Mouse (Mus musculus) stomach, postnatal 0 days (tissue): ENCODE results near the gene Wdr27. TPM values are rescaled to one million over a fixed set of nuclear protein-coding genes. Genes with fewer than 3 reads are reported as not detected.

ENCODE experiments used
- ATAC-seq: fragments of 200-750 bp; cut with Nextera tagmentation; 2 replicates; pipeline ENCODE4 v1.8.0; 2017; ENCODE audit not compliant: low FRiP score, low TSS enrichment
- DNase-seq: peaks from one replicate; pipeline ENCODE4 v3.0.0-alpha.2; 2016; ENCODE audit warnings: low spot score
- H3K27ac ChIP-seq: fragments of 300-500 bp; sonication (generic); replicated peaks from 2 replicates; pipeline ENCODE4 v1.5.1; 2014; ENCODE audit warnings: mild to moderate bottlenecking, control low read depth
- H3K27me3 ChIP-seq: fragments of 300-500 bp; sonication (generic); 2 replicates; pipeline ENCODE4 v1.6.1; 2014; ENCODE audit warnings: low read length; ENCODE audit not compliant: control insufficient read depth, insufficient read depth
- H3K36me3 ChIP-seq: fragments of 300-500 bp; sonication (generic); 2 replicates; pipeline ENCODE4 v1.6.1; 2014; ENCODE audit warnings: low read length, mixed read lengths; ENCODE audit not compliant: control insufficient read depth, insufficient read depth
- H3K4me1 ChIP-seq: fragments of 300-500 bp; sonication (generic); replicated peaks from 2 replicates; pipeline ENCODE4 v1.6.1; 2014; ENCODE audit warnings: antibody characterized with exemption; ENCODE audit not compliant: control insufficient read depth, insufficient read depth
- H3K4me2 ChIP-seq: fragments of 300-500 bp; sonication (generic); replicated peaks from 2 replicates; pipeline ENCODE4 v1.6.1; 2014; ENCODE audit warnings: low read depth, mild to moderate bottlenecking, control low read depth, moderate library complexity
- H3K4me3 ChIP-seq: fragments of 300-500 bp; sonication (generic); 2 replicates; pipeline ENCODE4 v1.5.1; 2014; ENCODE audit warnings: low read depth, low read length, control low read depth
- H3K9ac ChIP-seq: fragments of 300-500 bp; sonication (generic); 2 replicates; pipeline ENCODE4 v1.6.1; 2014; ENCODE audit warnings: mild to moderate bottlenecking, low read length, control low read depth, mixed read lengths
- H3K9me3 ChIP-seq: fragments of 300-500 bp; sonication (generic); 2 replicates; pipeline ENCODE4 v1.6.1; 2016; ENCODE audit warnings: low read length; ENCODE audit not compliant: control insufficient read depth
- CTCF ChIP-seq: IDR thresholded peaks from 2 replicates; pipeline ENCODE4 v1.5.1; 2016; ENCODE audit warnings: antibody characterized with exemption, low read depth, mild to moderate bottlenecking, moderate library complexity
- EP300 ChIP-seq: optimal IDR thresholded peaks from 2 replicates; pipeline ENCODE3; 2016; ENCODE audit warnings: antibody characterized with exemption
- WGBS: fragments of 180-500 bp; shearing (Covaris S2); extraction: QIAGEN DNeasy Blood & Tissue Kit; methylation state at CpG from one replicate; pipeline ENCODE4 v1.1.7; 2014; 5-methylcytosine and 5-hydroxymethylcytosine counted together
- polyA plus RNA-seq: library from polyadenylated mRNA; unstranded; fragments of >200 nt; fragmentation: Nextera tagmentation; extraction: Ambion mirVana; gene quantifications from 2 replicates; pipeline ENCODE4 v1.2.1, GENCODE M21; 2015

The Wdr27 gene
- polyA plus RNA-seq, 1 experiment from 2014 or later = 9.0 TPM

DNA sequence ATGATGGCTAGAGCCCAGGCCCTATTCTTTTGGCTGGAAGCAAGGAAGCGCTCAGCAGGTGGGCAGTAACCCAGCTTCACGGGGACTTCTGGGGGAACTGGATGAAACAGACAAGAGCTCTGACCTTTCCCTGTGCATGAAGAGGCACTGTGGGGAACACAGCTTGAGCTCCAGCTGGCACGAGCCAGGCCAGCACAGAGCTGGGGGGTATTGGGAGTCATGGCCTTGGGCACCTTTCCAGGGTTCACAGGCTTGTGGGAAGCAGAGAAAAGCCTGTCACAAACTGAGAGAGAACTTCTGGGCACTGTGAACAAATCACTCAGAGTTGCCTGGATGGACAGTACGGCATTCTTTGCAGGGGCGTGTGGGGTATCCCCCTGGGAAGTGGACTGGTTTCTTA is 118.0 kb downstream of the Wdr27 start:
- no peak overlapping the region for H3K4me3 ChIP-seq
- no peak overlapping the region for H3K27ac ChIP-seq
- H3K9me3 ChIP-seq = no peaks in the 10 kb centered on the region
- no peaks in the 10 kb centered on the region for H3K27me3 ChIP-seq
- no peaks in the 10 kb centered on the region for H3K36me3 ChIP-seq
- H3K9ac ChIP-seq = no peak overlapping the region
- WGBS = 62% methylated on average over 5 of the region's 5 CpGs
- no peak for TF ChIP-seq EP300
- no peak for TF ChIP-seq CTCF
- ATAC-seq (no peak), DNase-seq (no peak)
- H3K4me1 ChIP-seq = no peaks in the 10 kb centered on the region
- no peak overlapping the region for H3K4me2 ChIP-seq

GRCm38 (mm10) chr17:14817975-14818374 is 125.0 kb downstream of the Wdr27 start:
- H3K9me3 ChIP-seq = no peaks in the 10 kb centered on the region
- H3K4me2 ChIP-seq = no peak overlapping the region
- H3K27me3 ChIP-seq = no peaks in the 10 kb centered on the region
- no peak overlapping the region for H3K27ac ChIP-seq
- H3K4me1 ChIP-seq = no peaks in the 10 kb centered on the region
- DNase-seq (no peak), ATAC-seq (no peak)
- H3K4me3 ChIP-seq = no peak overlapping the region
- TF ChIP-seq CTCF = no peak
- TF ChIP-seq EP300 = no peak
- WGBS = 85% methylated on average over 2 of the region's 2 CpGs
- H3K9ac ChIP-seq = no peak overlapping the region
- no peaks in the 10 kb centered on the region for H3K36me3 ChIP-seq

DNA sequence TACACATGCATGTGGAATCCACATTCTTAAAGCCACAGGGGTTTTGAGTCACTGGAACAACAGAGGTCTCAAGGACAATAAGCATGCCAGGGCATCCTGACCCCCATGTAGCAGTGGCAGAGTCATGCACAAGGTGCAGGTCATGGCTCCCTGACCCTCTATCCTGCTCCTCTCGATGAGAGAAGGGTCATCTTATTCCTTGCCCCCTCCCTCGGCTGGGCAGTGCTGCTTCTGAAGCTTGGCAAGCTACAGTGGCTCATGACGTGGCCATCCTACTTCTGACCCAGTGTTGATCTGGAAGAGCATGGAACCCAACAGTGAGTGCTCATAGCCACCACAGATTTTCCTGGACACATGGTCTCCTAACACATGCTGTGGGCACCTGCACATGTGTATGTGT is 126.9 kb downstream of the Wdr27 start:
- H3K36me3 ChIP-seq = no peaks in the 10 kb centered on the region
- no peak overlapping the region for H3K4me3 ChIP-seq
- no peak overlapping the region for H3K4me2 ChIP-seq
- no peak for DNase-seq
- no peak for TF ChIP-seq EP300
- no peak for TF ChIP-seq CTCF
- H3K9ac ChIP-seq = no peak overlapping the region
- no peaks in the 10 kb centered on the region for H3K9me3 ChIP-seq
- no peak for ATAC-seq
- 76% methylated on average over 3 of the region's 3 CpGs for WGBS
- H3K27me3 ChIP-seq = no peaks in the 10 kb centered on the region
- no peak overlapping the region for H3K27ac ChIP-seq
- no peaks in the 10 kb centered on the region for H3K4me1 ChIP-seq

DNA sequence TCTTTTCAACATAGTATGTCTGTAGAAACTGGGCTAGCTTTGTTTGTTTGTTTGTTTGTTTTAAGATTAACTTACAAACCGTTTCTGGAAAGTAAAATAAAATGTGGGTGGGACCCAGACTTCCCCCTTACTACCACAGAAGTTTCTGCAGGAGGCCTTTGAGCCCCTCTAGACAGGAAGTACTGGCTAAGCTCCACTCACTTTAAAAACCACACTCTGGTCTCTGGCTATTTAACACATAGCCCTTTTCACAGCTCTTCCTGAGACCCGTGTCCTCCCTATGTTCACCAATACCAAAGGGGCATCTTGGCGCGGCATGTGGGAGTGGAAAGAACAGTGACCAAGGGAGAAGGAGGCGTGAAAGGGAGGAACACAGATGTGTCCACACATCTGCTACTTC is 127.7 kb downstream of the Wdr27 start:
- ATAC-seq (no peak), DNase-seq (no peak)
- Histone ChIP-seq H3K9me3 (no peaks in the 10 kb centered on the region), H3K4me3 (no peak overlapping the region), H3K36me3 (no peaks in the 10 kb centered on the region), H3K9ac (no peak overlapping the region), H3K27me3 (no peaks in the 10 kb centered on the region), H3K4me2 (no peak overlapping the region), H3K4me1 (no peaks in the 10 kb centered on the region), H3K27ac (no peak overlapping the region)
- TF ChIP-seq EP300 (no peak), CTCF (no peak)
- WGBS = 73% methylated on average over 5 of the region's 5 CpGs

- no peaks in the 10 kb centered on the region for H3K36me3 ChIP-seq
- no peak overlapping the region for H3K4me2 ChIP-seq
- TF ChIP-seq CTCF (no peak), EP300 (no peak)
- no peaks in the 10 kb centered on the region for H3K9me3 ChIP-seq
- H3K4me1 ChIP-seq = no peaks in the 10 kb centered on the region
- H3K27ac ChIP-seq = no peak overlapping the region
- no peaks in the 10 kb centered on the region for H3K27me3 ChIP-seq
- no peak for DNase-seq
- WGBS = 58% methylated on average over 6 of the region's 6 CpGs
- no peak overlapping the region for H3K4me3 ChIP-seq
- H3K9ac ChIP-seq = no peak overlapping the region
- no peak for ATAC-seq
Measured at GRCm38 (mm10) chr17:14812631-14813030, 130.3 kb downstream of the Wdr27 start.

GRCm38 (mm10) chr17:14812033-14812432 is 130.9 kb downstream of the Wdr27 start:
- whole genome bisulfite sequencing = 73% methylated on average over 8 of the region's 8 CpGs
- Histone ChIP-seq H3K4me3 (no peak overlapping the region), H3K4me1 (no peaks in the 10 kb centered on the region), H3K4me2 (no peak overlapping the region), H3K27me3 (no peaks in the 10 kb centered on the region), H3K9ac (no peak overlapping the region), H3K9me3 (no peaks in the 10 kb centered on the region), H3K27ac (no peak overlapping the region), H3K36me3 (no peaks in the 10 kb centered on the region)
- TF ChIP-seq CTCF (no peak), EP300 (no peak)
- no peak for ATAC-seq
- no peak for DNase-seq
